Mouse (Mus musculus) ES-Bruce4 (cell line): ENCODE measurements around the gene Dusp5.

Source experiments
- CTCF ChIP-seq: IDR thresholded peaks from one replicate; pipeline ENCODE4 v1.8.1; 2011; ENCODE audit warnings: low read depth, low read length
- EP300 ChIP-seq: IDR thresholded peaks from 2 replicates; pipeline ENCODE4 v1.6.1; 2011; ENCODE audit warnings: low read depth, low read length; ENCODE audit not compliant: insufficient read depth
- POLR2A ChIP-seq: IDR thresholded peaks from one replicate; pipeline ENCODE4 v1.8.1; 2011; ENCODE audit warnings: low read length; ENCODE audit not compliant: insufficient read depth

- no peak for TF ChIP-seq CTCF
- no peak for TF ChIP-seq EP300
- TF ChIP-seq POLR2A: no peak
These were observed 36.4 kb upstream of the Dusp5 start for GRCm38 (mm10) chr19:53492528-53492927.
